Mouse (Mus musculus) heart, postnatal 36 days (tissue): ENCODE data around the gene Lix1l. TPM values are rescaled to one million over a fixed set of nuclear protein-coding genes. Genes with fewer than 3 reads are reported as not detected.

Experiments used
- DNase-seq, 2 experiments: peaks; one replicate each; pipeline ENCODE4 v3.0.0; 2021 to 2022
- intact Hi-C: fragments of 180-260 bp; cut with DNase I; formaldehyde crosslinking; loops from one replicate; pipeline ENCODE4 v1.15.1; 2025
- total RNA-seq, 2 experiments: library from RNA; stranded (reverse); gene quantifications; 2 replicates each; pipeline ENCODE4 v1.2.3; 2021

Gene Lix1l
- total RNA-seq, 2 experiments from 2014 or later = 27.6 to 32.1 TPM

GRCm38 (mm10) chr3:96579239-96579750 is 21.7 kb upstream of the Lix1l start:
- intact Hi-C loops = no loop called here
- peak in 1 of 2 experiments; percentile 13 for DNase-seq

- intact Hi-C loops = loop anchor here (1.0 kb wide), 3 partner anchors 29 to 77 kb away; no protein-coding TSS in a partner anchor
- peak; percentile 92 to 94 for DNase-seq
Measured at GRCm38 (mm10) chr3:96579885-96580454, 21.0 kb upstream of the Lix1l start.

GRCm38 (mm10) chr3:96581141-96581540 is 19.8 kb upstream of the Lix1l start:
- intact Hi-C loops = no loop called here
- DNase-seq = no peak

- DNase-seq = no peak
- intact Hi-C loops = no loop called here
Measured at GRCm38 (mm10) chr3:96581771-96582515, 19.0 kb upstream of the Lix1l start.

GRCm38 (mm10) chr3:96583386-96583785 is 17.6 kb upstream of the Lix1l start:
- no peak for DNase-seq
- intact Hi-C loops = no loop called here

GRCm38 (mm10) chr3:96590657-96591056 is 10.3 kb upstream of the Lix1l start:
- intact Hi-C loops = no loop called here
- no peak for DNase-seq

- intact Hi-C loops = no loop called here
- DNase-seq = peak in 1 of 2 experiments; percentile 49
Measured at GRCm38 (mm10) chr3:96593374-96593773, 7.6 kb upstream of the Lix1l start.

- peak; percentile 93 to 96 for DNase-seq
Measured at GRCm38 (mm10) chr3:96593790-96594560, 7.0 kb upstream of the Lix1l start, which contains the start of gene Polr3gl. Polr3gl (minus strand) TSS chr3:96594181.

GRCm38 (mm10) chr3:96594851-96595250 is 6.1 kb upstream of the Lix1l start:
- intact Hi-C loops = no loop called here
- DNase-seq = no peak

More at GRCm38 (mm10) chr3:96593790-96594560, 7.0 kb upstream of the Lix1l start, which contains the start of gene Polr3gl:
- intact Hi-C loops = no loop called here

- intact Hi-C loops = no loop called here
- DNase-seq = no peak
Measured at GRCm38 (mm10) chr3:96595661-96596060, 5.3 kb upstream of the Lix1l start.

- intact Hi-C loops = no loop called here
- DNase-seq = peak; percentile 57 to 66
Measured at GRCm38 (mm10) chr3:96596228-96596707, 4.7 kb upstream of the Lix1l start, which contains the start of gene Ankrd34a. Ankrd34a (plus strand) TSS chr3:96596636.

- intact Hi-C loops = no loop called here
Measured at GRCm38 (mm10) chr3:96596855-96597254, 4.1 kb upstream of the Lix1l start.

GRCm38 (mm10) chr3:96597435-96597891 is 3.5 kb upstream of the Lix1l start:
- DNase-seq = peak; percentile 28 to 45
- intact Hi-C loops = no loop called here

More at GRCm38 (mm10) chr3:96596855-96597254, 4.1 kb upstream of the Lix1l start:
- no peak for DNase-seq

- peak; percentile 80 to 82 for DNase-seq
- intact Hi-C loops = no loop called here
Measured at GRCm38 (mm10) chr3:96598156-96599068, 2.5 kb upstream of the Lix1l start.

- intact Hi-C loops = no loop called here
Measured at GRCm38 (mm10) chr3:96599069-96599393, 1.9 kb upstream of the Lix1l start.

GRCm38 (mm10) chr3:96599411-96599810 is 1.5 kb upstream of the Lix1l start:
- intact Hi-C loops = no loop called here
- DNase-seq = no peak

More at GRCm38 (mm10) chr3:96599069-96599393, 1.9 kb upstream of the Lix1l start:
- DNase-seq = no peak

- intact Hi-C loops = loop anchor here (2.0 kb wide), 1 partner anchor 33 kb away; the partner anchor contains the start of genes Gm42957 and Pex11b
- peak; percentile 79 to 86 for DNase-seq
Measured at GRCm38 (mm10) chr3:96601251-96601787, 370 bp downstream of the Lix1l start.

- intact Hi-C loops = loop anchor here (2.0 kb wide), 1 partner anchor 33 kb away; the partner anchor contains the start of genes Gm42957 and Pex11b
- DNase-seq = peak; percentile 43 to 49
Measured at GRCm38 (mm10) chr3:96601941-96602703, 1.2 kb downstream of the Lix1l start.
